Mouse (Mus musculus) heart, embryonic 14.5 days (tissue): ENCODE results near the gene Bid. TPM values are rescaled to one million over a fixed set of nuclear protein-coding genes. Genes with fewer than 3 reads are reported as not detected.

Source experiments
- ATAC-seq: fragments of 200-750 bp; cut with Nextera tagmentation; 2 replicates; pipeline ENCODE4 v1.8.0; 2017; ENCODE audit warnings: low read depth, moderate TSS enrichment; ENCODE audit not compliant: insufficient number of reproducible peaks, insufficient read depth, low FRiP score
- H3K27ac ChIP-seq, 2 experiments: fragments of 200-500 bp in 1 of 2; fragments of 300-500 bp in 1 of 2; sonication (generic) in 1 of 2; replicated peaks in 1 of 2; 2 replicates each; pipeline ENCODE4 v1.5.1; 2012 to 2014; ENCODE audit warnings: low read depth in 2 of 2, low read length in 2 of 2, control low read depth in 1 of 2, mild to moderate bottlenecking in 1 of 2, mixed read lengths in 1 of 2; ENCODE audit not compliant: control insufficient read depth in 1 of 2, insufficient read depth in 1 of 2
- H3K27me3 ChIP-seq: fragments of 300-500 bp; sonication (generic); 2 replicates; pipeline ENCODE4 v1.6.1; 2014; ENCODE audit warnings: mild to moderate bottlenecking, low read length, control low read depth; ENCODE audit not compliant: control insufficient read depth, insufficient read depth
- H3K36me3 ChIP-seq: fragments of 300-500 bp; sonication (generic); 2 replicates; pipeline ENCODE4 v1.6.1; 2014; ENCODE audit warnings: mild to moderate bottlenecking, control low read depth, low read length, mixed read lengths; ENCODE audit not compliant: control insufficient read depth, insufficient read depth
- H3K4me1 ChIP-seq, 2 experiments: fragments of 200-500 bp in 1 of 2; fragments of 300-500 bp in 1 of 2; sonication (generic) in 1 of 2; 2 replicates each; pipeline ENCODE4 v1.6.1; 2012 to 2014; ENCODE audit warnings: low read length in 2 of 2, control low read depth in 1 of 2, mixed read lengths in 1 of 2; ENCODE audit not compliant: control insufficient read depth in 2 of 2, insufficient read depth in 2 of 2
- H3K4me2 ChIP-seq: fragments of 300-500 bp; sonication (generic); 2 replicates; pipeline ENCODE4 v1.6.1; 2014; ENCODE audit warnings: mild to moderate bottlenecking, low read length
- H3K4me3 ChIP-seq, 2 experiments: fragments of 200-500 bp in 1 of 2; fragments of 300-500 bp in 1 of 2; sonication (generic) in 1 of 2; 2 replicates each; pipeline ENCODE4 v1.5.1; 2012 to 2014; ENCODE audit warnings: low read length in 2 of 2, mild to moderate bottlenecking in 2 of 2, control low read depth in 1 of 2, low read depth in 1 of 2, moderate library complexity in 1 of 2; ENCODE audit not compliant: control insufficient read depth in 1 of 2, insufficient read depth in 1 of 2
- H3K9ac ChIP-seq: fragments of 300-500 bp; sonication (generic); 2 replicates; pipeline ENCODE4 v1.6.1; 2014; ENCODE audit warnings: mild to moderate bottlenecking, low read length
- H3K9me3 ChIP-seq: fragments of 300-500 bp; sonication (generic); 2 replicates; pipeline ENCODE4 v1.6.1; 2016; ENCODE audit warnings: low read length, control low read depth; ENCODE audit not compliant: control insufficient read depth
- WGBS: fragments of 180-500 bp; shearing (Covaris S2); extraction: QIAGEN DNeasy Blood & Tissue Kit; methylation state at CpG from one replicate; pipeline ENCODE4 v1.1.7; 2014; 5-methylcytosine and 5-hydroxymethylcytosine counted together
- polyA plus RNA-seq: library from polyadenylated mRNA; unstranded; fragments of >200 nt; fragmentation: Nextera tagmentation; extraction: Ambion mirVana; gene quantifications from 2 replicates; pipeline ENCODE4 v1.2.1, GENCODE M21; 2014

The Bid gene
- polyA plus RNA-seq, 1 experiment from 2014 or later, result 8.0 TPM

DNA sequence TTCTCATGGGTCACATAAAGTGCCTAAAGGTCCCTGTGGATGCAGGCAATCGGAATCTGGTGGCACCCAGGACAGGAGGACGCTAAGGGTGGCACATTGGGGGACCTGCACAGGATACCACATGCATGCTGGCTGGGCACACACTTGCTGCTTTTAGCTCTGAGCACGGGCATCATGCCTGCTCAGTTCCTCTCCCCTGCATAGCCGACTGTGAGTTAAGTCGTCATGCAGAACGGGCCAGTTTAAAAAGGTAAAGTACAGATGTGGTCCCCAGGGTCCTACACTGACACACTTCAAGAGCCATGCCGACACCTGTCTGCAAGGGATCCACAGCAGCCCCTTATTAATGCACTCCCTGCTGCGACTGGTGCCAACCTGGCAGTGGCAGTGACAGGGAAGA, 37.6 kb upstream of the Bid start:
- no peaks in the 10 kb centered on the region for H3K9me3 ChIP-seq
- no peak for ATAC-seq
- H3K27ac ChIP-seq, result no peak overlapping the region
- H3K4me3 ChIP-seq, result no peak overlapping the region
- H3K4me1 ChIP-seq, result no peaks in the 10 kb centered on the region
- no peak overlapping the region for H3K9ac ChIP-seq
- no peaks in the 10 kb centered on the region for H3K27me3 ChIP-seq
- no peak overlapping the region for H3K4me2 ChIP-seq
- 90% methylated on average over 8 of the region's 8 CpGs for WGBS
- peaks cover 98% of the 10 kb centered on the region for H3K36me3 ChIP-seq

DNA sequence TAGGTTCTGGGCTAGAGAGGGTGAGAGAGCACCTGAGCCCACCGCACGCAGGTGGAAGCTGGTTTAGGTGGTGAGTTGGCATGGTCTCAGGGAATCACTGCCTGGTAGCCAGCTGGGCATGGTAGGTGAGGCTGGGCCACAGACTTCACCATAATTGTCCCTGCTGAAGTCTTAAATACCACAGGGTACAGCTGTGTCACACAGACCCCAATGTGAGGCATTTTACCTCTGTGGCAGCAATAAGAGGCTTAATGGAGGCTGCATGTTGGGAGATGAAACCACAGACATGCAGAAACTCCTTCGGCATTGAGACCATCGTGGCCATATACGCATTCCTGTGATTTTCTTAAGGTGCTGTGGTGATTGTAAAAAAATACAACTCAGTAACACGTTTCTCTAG, 35.8 kb upstream of the Bid start:
- no peak overlapping the region for H3K4me2 ChIP-seq
- WGBS, result 93% methylated on average over 6 of the region's 6 CpGs
- H3K36me3 ChIP-seq, result peaks cover 98% of the 10 kb centered on the region
- no peak overlapping the region for H3K4me3 ChIP-seq
- H3K27me3 ChIP-seq, result no peaks in the 10 kb centered on the region
- H3K9ac ChIP-seq, result no peak overlapping the region
- H3K4me1 ChIP-seq, result no peaks in the 10 kb centered on the region
- no peak for ATAC-seq
- no peak overlapping the region for H3K27ac ChIP-seq
- H3K9me3 ChIP-seq, result no peaks in the 10 kb centered on the region

DNA sequence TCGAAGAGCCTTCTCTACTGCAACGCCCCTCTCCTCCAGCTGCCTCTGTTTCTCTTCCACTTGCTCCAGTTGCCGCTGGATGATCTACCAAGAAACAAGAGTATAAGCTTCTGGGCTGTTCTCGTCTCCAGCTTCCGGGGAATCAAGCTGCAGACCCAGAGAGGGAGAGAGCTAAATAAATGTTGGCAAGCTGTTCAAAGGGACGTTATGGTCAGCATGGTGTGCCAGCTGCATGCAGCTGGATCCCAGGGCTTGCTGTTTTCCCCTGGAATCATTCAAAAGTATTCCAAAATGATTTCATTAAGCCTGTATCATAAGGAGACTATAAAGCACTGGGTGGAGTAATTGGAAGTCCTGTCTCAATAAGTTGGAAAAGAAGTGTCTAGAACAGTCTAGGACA, 34.7 kb upstream of the Bid start:
- no peak for ATAC-seq
- H3K4me3 ChIP-seq, result no peak overlapping the region
- peaks cover 98% of the 10 kb centered on the region for H3K36me3 ChIP-seq
- no peaks in the 10 kb centered on the region for H3K4me1 ChIP-seq
- 93% methylated on average over 6 of the region's 6 CpGs for WGBS
- H3K9ac ChIP-seq, result no peak overlapping the region
- H3K27ac ChIP-seq, result no peak overlapping the region
- H3K4me2 ChIP-seq, result no peak overlapping the region
- H3K27me3 ChIP-seq, result no peaks in the 10 kb centered on the region
- no peaks in the 10 kb centered on the region for H3K9me3 ChIP-seq

DNA sequence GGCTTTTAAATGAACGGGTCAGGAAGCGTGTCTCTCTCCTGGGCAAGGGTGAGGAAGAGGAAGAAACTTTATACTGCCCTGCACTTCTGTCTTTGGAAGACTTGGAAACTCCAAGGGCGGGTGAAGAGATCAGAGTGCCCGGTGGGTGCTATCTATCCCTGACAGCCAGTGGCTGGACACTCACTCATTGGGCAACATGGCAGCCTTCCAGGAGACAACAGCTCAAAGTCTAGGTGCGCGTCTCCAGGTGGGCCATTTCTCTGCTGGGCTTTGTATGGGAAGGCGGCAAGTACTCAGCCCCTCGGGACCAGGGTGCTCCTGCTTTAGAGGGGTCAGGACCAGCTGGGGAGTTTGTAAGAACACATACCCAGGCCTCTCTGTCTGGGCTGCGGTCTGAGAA, 28.9 kb upstream of the Bid start:
- peaks cover 75% of the 10 kb centered on the region for H3K36me3 ChIP-seq
- H3K9me3 ChIP-seq, result no peaks in the 10 kb centered on the region
- no peak for ATAC-seq
- no peak overlapping the region for H3K27ac ChIP-seq
- no peak overlapping the region for H3K9ac ChIP-seq
- no peak overlapping the region for H3K4me2 ChIP-seq
- H3K4me1 ChIP-seq, result no peaks in the 10 kb centered on the region
- 96% methylated on average over 9 of the region's 9 CpGs for WGBS
- no peaks in the 10 kb centered on the region for H3K27me3 ChIP-seq
- H3K4me3 ChIP-seq, result no peak overlapping the region

DNA sequence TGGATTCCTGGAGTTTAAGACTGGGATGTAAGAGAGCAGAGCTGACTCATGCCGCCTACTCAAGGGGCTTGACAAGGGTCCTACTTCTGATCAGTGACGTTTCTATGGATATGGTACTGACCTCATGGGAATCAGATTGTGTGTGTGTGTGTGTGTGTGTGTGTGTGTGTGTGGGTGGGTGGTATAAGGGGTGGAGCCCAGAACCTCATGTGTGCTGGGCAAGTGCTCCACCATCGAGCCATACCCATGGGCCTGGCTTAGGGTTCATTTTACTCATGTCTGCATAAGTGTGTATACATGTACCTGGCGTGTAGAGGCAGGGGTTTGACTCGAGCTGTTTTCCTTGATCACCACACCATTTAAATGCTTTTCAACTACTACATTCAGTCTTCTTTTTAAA, 27.3 kb upstream of the Bid start:
- Histone ChIP-seq H3K27me3 (no peaks in the 10 kb centered on the region), H3K4me1 (no peaks in the 10 kb centered on the region), H3K36me3 (peaks cover 60% of the 10 kb centered on the region), H3K4me2 (no peak overlapping the region), H3K27ac (no peak overlapping the region), H3K9me3 (no peaks in the 10 kb centered on the region), H3K4me3 (no peak overlapping the region), H3K9ac (no peak overlapping the region)
- 89% methylated on average over 5 of the region's 5 CpGs for WGBS
- no peak for ATAC-seq

DNA sequence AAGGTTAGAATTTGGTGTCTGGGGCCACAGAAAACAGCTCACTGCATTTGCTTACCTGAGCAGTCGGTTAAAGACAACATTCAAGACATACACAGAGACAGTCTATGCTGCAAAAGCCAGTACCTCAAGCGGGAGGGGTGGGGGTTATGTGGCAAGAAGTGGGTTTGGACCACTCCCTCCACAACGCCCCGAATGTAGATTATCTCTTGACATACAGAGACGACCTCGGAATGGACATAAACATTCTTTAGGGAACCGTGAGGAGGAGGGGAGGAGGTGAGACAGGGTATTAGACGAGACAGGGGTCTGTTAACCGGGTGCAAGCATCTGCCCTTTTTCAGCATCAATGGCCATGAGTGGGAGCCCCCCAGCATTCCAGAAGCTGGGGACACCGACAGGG, 26.9 kb upstream of the Bid start:
- no peak for ATAC-seq
- Histone ChIP-seq H3K9me3 (no peaks in the 10 kb centered on the region), H3K4me2 (no peak overlapping the region), H3K4me1 (no peaks in the 10 kb centered on the region), H3K36me3 (peaks cover 56% of the 10 kb centered on the region), H3K4me3 (no peak overlapping the region), H3K27me3 (no peaks in the 10 kb centered on the region), H3K27ac (no peak overlapping the region), H3K9ac (no peak overlapping the region)
- WGBS, result 79% methylated on average over 10 of the region's 10 CpGs

DNA sequence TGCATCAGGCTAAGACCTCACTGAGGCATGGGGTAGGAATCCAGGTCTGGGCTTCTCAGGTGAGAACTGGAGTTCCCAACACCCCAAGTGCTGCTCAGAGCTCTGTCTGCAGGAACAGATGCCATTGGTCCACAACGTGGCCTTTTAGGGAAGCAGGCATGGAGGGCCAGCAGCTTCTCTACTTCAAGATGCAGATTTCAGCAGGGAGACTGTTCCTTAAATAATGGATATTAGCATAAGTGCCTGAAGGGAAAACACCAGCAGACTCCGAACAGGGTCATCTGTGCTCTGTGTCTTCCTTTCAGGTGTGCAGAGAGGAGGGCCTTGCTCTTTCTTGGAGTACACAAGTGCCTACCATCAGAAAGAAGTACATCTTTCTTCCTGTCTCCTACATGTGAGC, 26.4 kb upstream of the Bid start:
- Histone ChIP-seq H3K27me3 (no peaks in the 10 kb centered on the region), H3K4me3 (no peak overlapping the region), H3K4me1 (no peaks in the 10 kb centered on the region), H3K9ac (no peak overlapping the region), H3K4me2 (no peak overlapping the region), H3K27ac (no peak overlapping the region), H3K9me3 (no peaks in the 10 kb centered on the region), H3K36me3 (peaks cover 51% of the 10 kb centered on the region)
- no peak for ATAC-seq
- 63% methylated on average over 2 of the region's 2 CpGs for WGBS

DNA sequence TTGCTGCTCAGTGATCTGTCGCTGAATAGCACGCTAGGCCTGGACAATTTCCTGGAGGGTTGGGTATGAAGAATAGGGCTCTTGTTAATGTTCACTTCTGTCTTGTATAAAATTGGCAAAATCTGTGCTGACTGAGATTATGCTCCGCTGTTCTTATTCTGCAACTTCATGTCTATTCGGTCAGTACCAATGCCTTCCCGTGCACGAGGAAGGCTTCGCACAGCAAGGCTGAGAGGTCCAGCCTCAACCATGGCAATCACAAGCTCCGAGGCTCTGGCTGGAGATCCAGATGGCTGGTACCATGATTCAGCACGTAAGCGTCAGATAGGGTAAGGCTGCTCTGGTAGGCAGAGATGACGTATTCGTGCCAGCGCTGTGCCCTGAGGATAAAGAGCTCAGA, 24.9 kb upstream of the Bid start:
- H3K9ac ChIP-seq, result no peak overlapping the region
- H3K4me3 ChIP-seq, result no peak overlapping the region
- 93% methylated on average over 13 of the region's 13 CpGs for WGBS
- H3K27me3 ChIP-seq, result no peaks in the 10 kb centered on the region
- H3K4me2 ChIP-seq, result no peak overlapping the region
- no peak overlapping the region for H3K27ac ChIP-seq
- no peaks in the 10 kb centered on the region for H3K4me1 ChIP-seq
- ATAC-seq, result no peak
- H3K36me3 ChIP-seq, result peaks cover 36% of the 10 kb centered on the region
- no peaks in the 10 kb centered on the region for H3K9me3 ChIP-seq
